Mouse (Mus musculus) ES-Bruce4 (cell line): ENCODE results near the gene Tnf. TPM values are rescaled to one million over a fixed set of nuclear protein-coding genes. Genes with fewer than 3 reads are reported as not detected.

Experiments
- H3K27ac ChIP-seq: 2 replicates; pipeline ENCODE4 v1.5.1; 2012; ENCODE audit warnings: low read length, inconsistent platforms; ENCODE audit not compliant: insufficient read depth
- H3K27me3 ChIP-seq: 2 replicates; pipeline ENCODE4 v1.6.1; 2012; ENCODE audit warnings: mild to moderate bottlenecking, low read length, inconsistent platforms; ENCODE audit not compliant: control insufficient read depth, poor library complexity, insufficient read depth, severe bottlenecking
- H3K36me3 ChIP-seq: 2 replicates; pipeline ENCODE4 v1.6.1; 2012; ENCODE audit warnings: inconsistent platforms, mild to moderate bottlenecking, low read length, moderate library complexity; ENCODE audit not compliant: control insufficient read depth, poor library complexity, insufficient read depth, severe bottlenecking
- H3K4me1 ChIP-seq: one replicate; pipeline ENCODE4 v1.8.1; 2011; ENCODE audit warnings: low read length; ENCODE audit not compliant: control insufficient read depth, insufficient read depth
- H3K4me3 ChIP-seq: 2 replicates; pipeline ENCODE4 v1.5.1; 2011; ENCODE audit warnings: low read depth, mild to moderate bottlenecking, low read length
- H3K9ac ChIP-seq: 2 replicates; pipeline ENCODE4 v1.6.1; 2012; ENCODE audit warnings: low read depth, mild to moderate bottlenecking, inconsistent platforms; ENCODE audit not compliant: poor library complexity, severe bottlenecking
- H3K9me3 ChIP-seq: replicated peaks from 2 replicates; pipeline ENCODE4 v1.6.1; 2012; ENCODE audit warnings: mild to moderate bottlenecking, low read length, inconsistent platforms; ENCODE audit not compliant: control insufficient read depth, poor library complexity, insufficient read depth, severe bottlenecking
- CTCF ChIP-seq: IDR thresholded peaks from one replicate; pipeline ENCODE4 v1.8.1; 2011; ENCODE audit warnings: low read depth, low read length
- EP300 ChIP-seq: IDR thresholded peaks from 2 replicates; pipeline ENCODE4 v1.6.1; 2011; ENCODE audit warnings: low read depth, low read length; ENCODE audit not compliant: insufficient read depth
- POLR2A ChIP-seq: IDR thresholded peaks from one replicate; pipeline ENCODE4 v1.8.1; 2011; ENCODE audit warnings: low read length; ENCODE audit not compliant: insufficient read depth
- polyA plus RNA-seq: library from polyadenylated mRNA; stranded (reverse); fragments of >200 nt; gene quantifications from 2 replicates; pipeline ENCODE4 v1.2.4, GENCODE M21; 2011; ENCODE audit warnings: low read depth; ENCODE audit not compliant: missing spikeins, insufficient read depth, insufficient read length

Gene Tnf
- polyA plus RNA-seq, 1 experiment: not detected

GRCm38 (mm10) chr17:35241305-35242014 is 39.7 kb upstream of the Tnf start, which contains the start of gene Ddx39b:
Gene Ddx39b (plus strand): TSS chr17:35241746.
- Histone ChIP-seq H3K27ac (peak within 1 kb of the TSS; percentile 59), H3K27me3 (no peaks in the 10 kb centered on the region), H3K4me1 (no peaks in the 10 kb centered on the region), H3K4me3 (peak within 1 kb of the TSS; percentile 99), H3K9ac (peak within 1 kb of the TSS; percentile 95), H3K36me3 (peaks cover 36% of the 10 kb centered on the region), H3K9me3 (no peaks in the 10 kb centered on the region)
- TF ChIP-seq POLR2A: peak; percentile 40
- no peak for TF ChIP-seq CTCF

GRCm38 (mm10) chr17:35240384-35241304 is 38.8 kb upstream of the Tnf start:
- Histone ChIP-seq H3K9ac (peak overlapping the region; percentile 95), H3K27me3 (no peaks in the 10 kb centered on the region), H3K27ac (peak overlapping the region; percentile 17; the same call in 1 of the 2 replicates), H3K36me3 (peaks cover 28% of the 10 kb centered on the region), H3K9me3 (no peaks in the 10 kb centered on the region), H3K4me3 (peak overlapping the region; percentile 56), H3K4me1 (no peaks in the 10 kb centered on the region)
- TF ChIP-seq EP300 (no peak), CTCF (no peak), POLR2A (no peak)

DNA sequence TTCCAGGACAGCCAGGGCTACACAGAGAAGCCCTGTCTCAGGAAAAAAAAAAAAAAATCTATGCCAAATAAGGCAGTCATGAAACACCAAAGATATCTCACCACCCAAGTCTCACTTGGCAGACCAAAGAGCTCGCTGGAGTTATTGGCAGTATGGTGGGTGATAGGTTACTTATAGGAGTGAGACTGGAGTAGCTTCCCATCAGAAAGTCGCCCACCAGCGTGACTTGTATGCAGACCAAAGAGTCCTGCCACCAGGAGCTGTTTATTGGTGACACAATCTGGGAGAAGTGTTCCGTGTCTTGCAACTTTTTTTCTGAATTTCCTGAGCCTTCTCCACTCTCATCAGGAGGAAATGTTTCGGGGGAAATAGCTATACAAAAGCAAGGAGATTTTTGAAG is 37.9 kb upstream of the Tnf start:
- H3K4me3 ChIP-seq: no peak overlapping the region

GRCm38 (mm10) chr17:35237504-35237903 is 35.7 kb upstream of the Tnf start:
- Histone ChIP-seq H3K27ac (no peak overlapping the region), H3K4me1 (no peaks in the 10 kb centered on the region), H3K9me3 (no peaks in the 10 kb centered on the region), H3K4me3 (no peak overlapping the region), H3K27me3 (no peaks in the 10 kb centered on the region), H3K9ac (no peak overlapping the region), H3K36me3 (no peaks in the 10 kb centered on the region)
- TF ChIP-seq POLR2A (no peak), EP300 (no peak)

More for the DNA sequence above, 37.9 kb upstream of the Tnf start:
- no peaks in the 10 kb centered on the region for H3K9me3 ChIP-seq
- H3K27ac ChIP-seq: no peak overlapping the region
- peaks cover 18% of the 10 kb centered on the region for H3K36me3 ChIP-seq
- H3K27me3 ChIP-seq: no peaks in the 10 kb centered on the region
- no peak for TF ChIP-seq POLR2A
- TF ChIP-seq EP300: no peak
- TF ChIP-seq CTCF: no peak
- no peaks in the 10 kb centered on the region for H3K4me1 ChIP-seq
- no peak overlapping the region for H3K9ac ChIP-seq

DNA sequence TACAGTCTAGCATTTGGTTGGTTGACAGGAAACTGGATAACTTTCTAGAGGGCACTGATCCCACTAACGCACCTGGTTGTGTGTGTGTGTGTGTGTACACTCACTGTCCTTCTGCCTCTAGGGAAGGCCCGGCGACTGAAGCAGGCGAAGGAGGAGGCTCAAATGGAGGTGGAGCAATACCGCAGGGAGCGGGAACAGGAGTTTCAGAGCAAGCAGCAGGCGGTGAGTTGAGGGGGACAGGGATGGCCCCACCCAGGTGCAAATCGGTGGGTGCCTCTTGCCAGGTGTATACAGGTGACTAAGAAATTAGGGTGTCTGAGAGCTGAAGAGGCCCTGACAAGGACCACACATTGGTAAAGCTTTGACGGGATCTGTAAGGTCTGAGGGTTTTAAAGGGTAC is 35.2 kb upstream of the Tnf start:
- TF ChIP-seq POLR2A (no peak), EP300 (no peak), CTCF (no peak)
- Histone ChIP-seq H3K9me3 (no peaks in the 10 kb centered on the region), H3K27me3 (no peaks in the 10 kb centered on the region), H3K27ac (no peak overlapping the region), H3K4me3 (no peak overlapping the region), H3K4me1 (no peaks in the 10 kb centered on the region), H3K36me3 (no peaks in the 10 kb centered on the region), H3K9ac (no peak overlapping the region)

DNA sequence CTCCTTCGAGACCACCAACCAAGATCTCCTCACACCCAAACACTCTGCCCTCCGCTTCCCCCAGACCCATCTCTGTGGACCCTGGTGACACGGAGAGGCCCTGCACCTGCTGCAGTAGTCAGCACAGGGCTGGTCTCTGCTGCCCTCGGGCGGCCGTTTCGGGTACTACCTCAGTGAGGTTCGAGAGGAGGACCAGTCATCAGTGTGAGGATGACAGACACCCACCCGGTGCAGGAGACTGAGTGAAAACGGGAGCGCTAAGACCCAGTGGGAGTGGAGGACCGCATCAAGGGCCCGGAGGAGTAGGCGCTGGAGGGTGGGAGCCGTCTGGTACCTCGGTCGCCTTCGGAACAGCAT is 34.6 kb upstream of the Tnf start:
- Histone ChIP-seq H3K4me3 (peak overlapping the region; percentile 66), H3K4me1 (no peaks in the 10 kb centered on the region), H3K27me3 (no peaks in the 10 kb centered on the region), H3K36me3 (no peaks in the 10 kb centered on the region), H3K9me3 (no peaks in the 10 kb centered on the region), H3K27ac (peak overlapping the region; percentile 70; the same call in 1 of the 2 replicates), H3K9ac (peak overlapping the region; percentile 64)
- no peak for TF ChIP-seq EP300
- no peak for TF ChIP-seq POLR2A
- peak; percentile 91 for TF ChIP-seq CTCF
